Mouse (Mus musculus): ENCODE measurements around the gene Ctbp1. TPM values are rescaled to one million over a fixed set of nuclear protein-coding genes. Genes with fewer than 3 reads are reported as not detected.
A peak's percentile ranks its signal among the peaks of the same experiment; 100 is the strongest.

Gene Ctbp1
- total RNA-seq (2021), result 100 to 1,000 TPM; 311 TPM

DNA sequence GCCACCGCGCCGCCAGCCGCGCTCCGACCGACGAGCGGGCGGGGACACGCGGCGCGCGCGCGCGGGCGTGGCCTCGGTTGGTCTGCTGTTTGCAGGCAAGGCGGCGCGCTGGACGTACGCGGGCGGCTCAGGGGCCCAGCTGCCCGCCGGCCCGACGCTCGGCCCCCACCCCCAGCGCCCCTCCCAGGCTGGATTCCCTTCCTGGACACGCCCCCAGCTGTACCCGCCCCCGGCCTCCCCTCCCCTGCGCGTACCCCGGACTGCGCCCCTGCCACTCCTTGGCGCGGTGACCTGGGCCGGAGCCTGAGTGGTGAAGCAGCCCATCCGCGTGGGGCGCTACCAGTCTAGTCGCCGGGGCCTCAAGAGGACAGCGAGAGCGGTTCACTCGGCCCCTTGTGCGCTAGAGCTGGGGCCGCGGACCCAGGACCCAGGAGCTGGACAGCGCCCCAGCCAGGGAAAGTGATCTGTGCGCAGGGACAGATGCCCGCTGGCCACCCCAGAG is at the start of gene Ctbp1:
Gene Ctbp1, minus strand, starts transcription at position 42 of the 502 bp plus-strand sequence.
- DNase-seq, result peak; percentile 99
- intact Hi-C loops (cut with DNase I), result loop anchor here (2.0 kb wide), 1 partner anchor 104 kb away; the partner anchor contains the start of gene Uvssa

DNA sequence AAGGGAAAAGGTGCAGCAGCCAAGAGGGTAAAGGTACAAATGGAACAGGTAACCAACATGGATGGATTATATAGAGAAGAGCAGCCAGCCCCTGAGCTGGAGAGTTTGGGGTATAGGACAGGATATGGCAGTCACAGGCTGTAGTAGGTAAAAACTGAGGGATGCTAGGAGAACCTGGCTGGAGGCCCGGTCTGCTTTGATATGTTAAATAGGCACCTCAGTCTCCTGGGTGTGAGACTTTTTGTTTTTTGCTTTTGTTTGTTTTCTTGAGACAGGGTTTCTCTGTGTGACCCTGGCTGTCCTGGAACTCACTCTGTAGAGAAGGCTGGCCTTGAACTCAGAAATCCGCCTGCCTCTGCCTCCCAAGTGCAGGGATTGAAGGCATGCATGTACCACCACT is 49.7 kb upstream of the Ctbp1 start:
- intact Hi-C loops (cut with DNase I), result no loop called here

DNA sequence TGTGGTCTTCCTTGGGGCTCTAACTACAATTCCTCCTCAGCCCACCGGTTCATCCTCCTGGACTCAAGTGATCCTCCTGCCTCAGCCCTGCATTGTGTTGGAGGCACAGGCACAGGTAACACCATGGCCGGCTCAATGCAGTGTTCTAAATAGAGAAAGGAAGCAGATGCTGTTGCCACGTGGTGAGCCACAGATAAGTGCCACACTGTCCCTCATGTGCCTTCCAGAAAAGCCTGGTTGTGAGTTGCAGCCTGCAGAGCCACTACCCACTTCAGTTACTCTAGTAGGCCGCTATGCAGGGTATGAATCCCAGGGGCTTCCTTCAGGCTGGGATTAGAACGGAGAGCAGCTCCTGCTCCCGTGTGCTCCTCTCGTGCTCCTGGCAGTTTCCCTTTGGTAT is 37.4 kb upstream of the Ctbp1 start:
- intact Hi-C loops (cut with DNase I), result no loop called here

More for the DNA sequence above, 49.7 kb upstream of the Ctbp1 start:
- no peak for DNase-seq

DNA sequence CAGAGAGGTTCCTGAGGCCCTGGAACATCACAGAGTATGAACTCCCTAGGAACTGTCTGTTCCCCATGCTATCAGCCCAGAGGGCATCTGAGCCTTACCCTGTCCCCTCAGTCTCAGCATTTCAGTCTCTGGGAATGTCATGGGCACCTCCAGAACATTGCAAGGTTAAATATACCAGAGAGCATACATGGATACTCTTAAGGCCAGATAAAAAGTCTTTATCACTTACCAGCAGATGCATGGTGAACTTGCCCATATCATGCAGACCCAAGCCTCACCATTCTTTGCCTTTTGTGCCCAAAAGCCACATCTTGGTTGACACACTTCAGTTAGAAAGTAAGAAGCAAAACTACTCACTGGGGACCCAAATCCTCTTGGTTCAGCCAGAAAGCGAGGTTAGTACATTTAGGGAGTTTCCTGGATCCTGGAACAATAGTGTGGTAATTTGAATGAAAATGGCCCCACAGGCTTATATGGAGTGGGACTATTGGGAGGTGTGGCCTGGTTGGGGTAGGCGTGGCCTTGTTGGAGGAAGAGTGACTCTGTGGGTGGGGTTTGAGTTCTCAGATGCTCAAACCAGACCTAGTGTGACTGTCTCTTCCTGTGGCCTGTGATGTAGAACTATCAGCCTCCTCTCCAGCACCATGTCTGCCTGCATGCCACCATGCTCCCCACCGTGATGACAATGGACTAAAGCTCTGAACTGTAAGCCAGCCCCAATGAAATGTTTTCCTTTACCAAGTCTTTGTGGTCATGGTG is 36.1 kb upstream of the Ctbp1 start:
- DNase-seq, result no peak
- intact Hi-C loops (cut with DNase I), result no loop called here

More for the DNA sequence above, 37.4 kb upstream of the Ctbp1 start:
- DNase-seq, result no peak

DNA sequence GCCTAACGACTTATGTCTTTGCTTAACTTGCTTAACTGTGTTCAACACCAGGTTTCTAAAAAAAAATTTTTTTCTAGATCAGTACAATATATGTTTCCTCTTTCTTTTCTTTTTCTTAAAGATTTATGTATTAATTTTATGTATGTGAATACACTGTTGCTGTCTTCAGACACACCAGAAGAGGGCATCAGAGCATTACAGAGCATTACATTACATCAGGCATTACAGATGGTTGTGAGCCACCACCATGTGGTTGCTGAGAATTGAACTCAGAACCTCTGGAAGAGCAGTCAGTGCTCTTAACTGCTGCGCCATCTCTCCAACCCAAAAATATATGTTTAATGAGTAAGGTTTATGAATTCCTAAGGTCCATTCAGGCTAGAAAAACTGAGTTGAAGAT is 27.0 kb upstream of the Ctbp1 start:
- DNase-seq, result no peak
- intact Hi-C loops (cut with DNase I), result no loop called here

DNA sequence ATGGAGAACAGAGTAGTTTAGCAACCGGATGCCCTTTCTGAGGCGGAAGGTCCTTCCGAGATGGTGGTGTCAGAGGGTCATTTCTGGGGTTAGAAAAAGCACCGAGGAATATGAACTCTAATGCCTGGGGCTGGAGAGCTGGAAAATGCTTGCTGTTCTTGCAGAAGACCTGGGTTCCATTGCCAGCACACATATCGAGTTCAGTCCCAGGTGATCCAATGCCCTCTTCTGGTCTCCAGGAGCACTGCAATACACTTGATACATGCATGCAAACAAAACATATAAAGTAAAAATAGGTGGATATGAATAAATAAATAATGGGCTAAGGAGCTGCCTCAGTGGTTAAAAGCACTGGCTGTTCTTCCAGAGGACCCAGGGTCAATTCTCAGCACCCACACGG is 22.4 kb upstream of the Ctbp1 start:
- DNase-seq, result no peak
- intact Hi-C loops (cut with DNase I), result no loop called here

DNA sequence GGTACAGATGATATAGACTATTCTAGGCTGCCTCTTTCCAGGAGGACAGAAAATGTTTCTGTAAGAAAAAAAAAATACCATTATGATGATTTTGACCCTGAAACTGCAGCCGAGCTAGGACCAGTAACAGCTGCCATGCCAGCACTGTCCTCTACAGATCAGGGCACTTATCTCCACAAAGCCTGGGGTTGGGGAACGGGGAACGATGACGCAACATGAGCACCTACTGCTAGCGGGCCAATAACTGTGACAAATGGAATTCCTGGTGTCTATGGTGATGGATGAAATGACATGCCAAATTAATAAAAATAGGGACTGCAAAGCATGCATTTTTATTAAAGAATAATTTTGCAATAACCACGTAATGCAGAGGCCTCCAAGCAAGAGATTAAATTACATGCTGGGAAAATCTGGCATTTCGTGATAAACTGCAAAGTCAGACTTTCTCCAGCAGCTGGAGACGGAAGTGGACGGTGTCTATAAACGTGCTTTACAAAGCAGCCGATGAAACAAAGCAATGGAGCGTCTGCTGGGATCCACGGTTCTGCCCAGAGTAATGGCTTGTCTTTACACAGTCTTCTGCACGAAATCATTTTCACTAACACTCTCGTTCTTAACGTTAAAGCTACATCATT is 19.1 kb upstream of the Ctbp1 start:
- intact Hi-C loops (cut with DNase I), result no loop called here
- DNase-seq, result no peak

DNA sequence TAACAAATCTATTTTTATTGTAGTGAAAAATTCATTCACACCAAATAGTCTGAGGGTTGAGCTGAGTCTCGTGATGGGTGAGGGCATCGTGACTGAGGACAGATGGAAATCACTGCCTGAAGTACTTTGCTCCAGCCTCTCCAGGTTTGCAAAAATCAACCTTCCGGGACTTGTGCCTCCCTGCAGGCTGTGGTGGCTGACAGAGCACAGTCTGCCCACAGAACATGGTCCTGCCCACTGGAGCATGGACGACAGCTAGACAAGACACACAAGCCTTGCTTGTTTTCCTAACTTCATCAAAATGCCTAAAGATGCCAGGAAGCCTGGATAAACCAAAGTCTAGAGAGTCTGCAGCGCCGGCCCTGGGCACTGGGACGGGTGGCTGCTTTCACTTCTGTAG is 9.2 kb upstream of the Ctbp1 start:
- intact Hi-C loops (cut with DNase I), result no loop called here

DNA sequence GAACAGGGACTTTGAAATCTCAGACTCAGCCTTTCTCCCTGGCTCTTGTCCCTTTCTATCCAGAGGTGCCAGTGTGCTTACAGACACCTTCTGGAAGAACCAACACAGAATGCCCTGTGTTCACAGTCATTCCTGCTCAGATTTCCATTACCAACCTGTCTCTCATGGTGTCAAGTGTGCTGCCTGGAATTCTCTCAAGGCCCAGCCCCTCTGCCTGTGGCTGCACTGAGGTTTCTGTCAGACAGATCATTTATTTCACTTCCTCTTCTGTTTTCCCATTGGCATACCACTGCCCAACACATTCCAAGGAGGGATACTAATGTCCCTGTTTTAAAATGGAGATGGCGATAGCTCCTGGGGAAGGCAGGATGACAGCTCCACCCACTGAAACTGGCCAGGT is 6.6 kb upstream of the Ctbp1 start:
- no peak for DNase-seq
- intact Hi-C loops (cut with DNase I), result no loop called here

More for the DNA sequence above, 9.2 kb upstream of the Ctbp1 start:
- DNase-seq, result no peak

DNA sequence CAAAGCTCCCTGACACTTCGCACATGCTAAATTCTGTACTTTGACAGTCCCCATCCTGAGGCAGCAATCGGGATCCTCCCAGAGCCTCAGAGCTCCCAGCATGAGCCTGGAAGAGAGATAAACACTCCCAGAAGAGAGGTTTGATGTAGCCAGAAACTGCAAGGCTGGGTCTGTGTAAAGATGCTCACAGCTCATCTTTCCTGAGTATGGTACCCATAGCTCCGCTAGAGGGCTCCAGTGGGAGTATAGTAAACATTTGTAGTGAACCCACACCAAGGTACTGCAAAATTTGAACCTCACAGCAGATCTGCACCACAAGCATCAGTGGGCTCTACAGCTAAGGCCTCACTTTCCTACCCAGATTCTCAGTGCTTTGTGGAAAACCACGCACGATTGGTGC is 4.2 kb upstream of the Ctbp1 start:
- DNase-seq, result peak; percentile 16
- intact Hi-C loops (cut with DNase I), result no loop called here

DNA sequence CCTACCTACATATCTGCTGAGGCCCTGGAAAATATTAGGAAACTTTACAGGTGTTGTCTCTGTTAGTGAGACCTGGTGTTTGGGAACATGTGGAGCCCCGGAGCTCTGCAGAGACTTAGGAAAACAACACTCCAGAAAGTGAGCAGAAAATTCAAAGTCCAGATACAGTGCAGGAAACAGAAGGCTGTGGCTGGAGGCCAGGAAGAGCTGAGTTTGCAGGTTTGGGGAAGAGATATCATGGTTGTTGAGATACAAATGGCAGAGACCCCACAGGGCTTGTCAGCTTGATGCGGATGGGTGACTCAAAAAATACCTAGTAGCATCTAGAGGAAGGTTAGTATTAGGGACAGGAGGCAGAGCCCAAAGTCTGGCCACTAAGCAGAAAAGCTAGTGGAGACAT is 2.5 kb upstream of the Ctbp1 start:
- intact Hi-C loops (cut with DNase I), result no loop called here
- no peak for DNase-seq

DNA sequence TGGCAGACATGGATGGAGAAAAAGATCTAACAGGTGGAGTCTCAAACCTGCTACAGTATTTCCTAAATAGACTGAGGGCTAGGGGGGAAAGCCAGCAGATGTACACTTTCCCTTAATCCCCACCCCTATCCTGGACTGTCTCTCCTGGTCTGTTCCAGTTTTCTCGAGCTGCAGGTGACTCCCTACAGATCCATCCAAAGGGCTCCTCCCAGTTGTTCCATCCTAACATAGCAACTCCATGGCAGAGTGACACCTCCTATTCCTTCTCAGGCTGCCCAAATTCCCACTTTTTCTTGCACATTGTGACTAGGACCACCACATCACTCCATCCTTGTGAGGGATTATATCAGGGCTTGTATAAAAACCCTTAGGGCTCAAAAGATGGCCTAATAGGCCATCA is 960 bp upstream of the Ctbp1 start:
- DNase-seq, result no peak

DNA sequence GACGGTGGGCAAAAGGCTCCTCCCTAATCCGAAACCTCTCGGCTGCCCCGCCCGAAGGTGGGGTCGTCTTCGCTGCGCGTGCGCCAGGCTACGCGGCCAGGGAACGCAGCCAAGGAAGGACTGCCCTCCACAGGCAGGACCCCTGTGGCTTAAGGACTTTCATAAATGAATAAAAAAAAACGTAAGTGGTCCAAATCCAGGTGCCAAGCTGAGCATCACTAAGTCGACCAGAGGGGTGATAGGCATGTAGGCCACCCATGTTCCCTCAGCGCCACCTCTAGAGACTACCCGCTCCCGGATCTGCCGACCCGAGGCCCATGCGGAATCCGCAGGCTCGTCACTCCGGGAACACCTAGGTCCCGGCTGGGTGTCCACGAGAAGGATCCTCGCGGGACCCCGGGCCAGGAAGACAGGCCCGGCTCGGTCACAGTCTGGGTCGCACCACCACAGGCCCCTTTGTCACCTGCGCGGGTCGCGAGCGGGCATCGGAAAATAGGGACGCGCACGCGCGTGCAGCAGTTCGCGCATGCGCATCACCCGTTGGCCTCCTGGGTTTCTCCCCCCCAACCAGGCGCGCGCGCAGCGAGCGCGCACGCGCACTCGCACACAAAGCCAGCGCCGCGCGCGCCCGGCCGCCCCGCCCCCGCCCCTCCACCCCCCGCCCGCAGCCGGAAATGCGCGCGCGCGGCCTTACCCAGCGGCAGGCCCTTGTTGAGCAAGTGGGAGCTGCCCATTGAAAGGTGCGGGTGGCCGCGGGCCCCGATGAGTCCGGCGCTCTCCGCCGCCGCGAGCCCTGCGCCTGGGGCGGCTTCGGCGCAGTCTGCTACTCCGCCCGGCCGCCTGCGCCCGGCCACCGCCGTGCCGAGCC is 475 bp downstream of the Ctbp1 start:
- peak; percentile 95 for DNase-seq
- intact Hi-C loops (cut with DNase I), result loop anchor here (2.0 kb wide), 1 partner anchor 104 kb away; the partner anchor contains the start of gene Uvssa

More for the DNA sequence above, 960 bp upstream of the Ctbp1 start:
- intact Hi-C loops (cut with DNase I), result loop anchor here (2.0 kb wide), 1 partner anchor 103 kb away; the partner anchor contains the start of gene Uvssa

DNA sequence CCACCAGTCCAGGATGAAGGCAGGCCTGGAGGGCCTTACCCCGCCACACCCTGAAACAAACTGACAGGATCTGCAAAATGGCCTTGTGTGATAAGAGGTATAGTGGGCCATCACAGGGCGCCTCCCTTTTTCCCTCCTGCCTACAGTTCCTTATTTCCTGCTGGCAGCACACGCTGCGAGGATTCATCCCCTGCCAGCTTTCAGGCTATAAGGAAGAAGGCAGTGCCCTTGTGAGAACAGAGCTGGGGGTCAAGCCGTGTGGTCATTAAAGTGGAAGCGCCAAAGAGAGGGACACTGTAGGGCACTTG is 1.1 kb downstream of the Ctbp1 start:
- DNase-seq, result no peak
- intact Hi-C loops (cut with DNase I), result loop anchor here (2.0 kb wide), 1 partner anchor 105 kb away; the partner anchor contains the start of gene Uvssa

DNA sequence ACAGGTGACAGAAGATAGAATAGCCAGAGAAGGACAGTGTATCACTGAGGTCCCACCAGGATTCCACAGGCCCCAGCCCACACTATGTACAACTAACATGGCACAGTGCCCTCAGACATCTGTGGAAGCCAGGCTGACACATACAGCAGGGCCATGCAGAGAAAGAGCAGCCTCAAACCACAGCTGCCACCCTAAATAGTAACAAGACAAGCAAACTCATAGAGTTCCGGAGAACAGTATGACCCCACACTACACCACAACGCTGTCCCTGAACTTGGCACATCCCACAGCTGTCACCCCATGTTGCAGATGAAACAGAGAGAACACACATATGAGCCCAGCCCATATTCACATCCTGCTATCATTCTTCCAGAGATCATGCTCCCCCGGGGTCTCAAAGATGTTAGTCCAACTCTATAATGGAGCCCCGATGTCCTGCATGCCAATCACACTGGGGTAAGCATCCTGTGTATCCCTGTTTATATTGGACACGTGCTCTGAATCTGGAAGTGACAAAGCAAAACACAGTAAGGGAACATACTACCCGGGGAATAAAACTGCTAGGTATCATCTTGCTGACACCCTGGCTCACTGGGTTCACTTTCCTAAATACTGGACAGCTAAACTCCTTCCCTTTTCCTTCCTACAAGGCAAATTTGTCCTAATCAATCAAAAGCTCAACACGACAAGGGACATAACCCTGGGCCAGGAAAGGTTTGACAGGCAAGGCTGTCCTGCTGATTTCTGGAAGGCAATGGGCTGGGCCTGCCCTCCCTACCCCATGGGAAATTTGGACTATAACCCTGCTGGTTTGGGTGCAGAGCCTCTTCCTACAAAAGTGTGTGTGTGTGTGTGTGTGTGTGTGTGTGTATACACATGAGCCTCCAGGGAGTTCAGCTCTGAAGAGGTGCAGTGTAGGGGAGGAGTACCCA is 1.7 kb downstream of the Ctbp1 start:
- intact Hi-C loops (cut with DNase I), result no loop called here

DNA sequence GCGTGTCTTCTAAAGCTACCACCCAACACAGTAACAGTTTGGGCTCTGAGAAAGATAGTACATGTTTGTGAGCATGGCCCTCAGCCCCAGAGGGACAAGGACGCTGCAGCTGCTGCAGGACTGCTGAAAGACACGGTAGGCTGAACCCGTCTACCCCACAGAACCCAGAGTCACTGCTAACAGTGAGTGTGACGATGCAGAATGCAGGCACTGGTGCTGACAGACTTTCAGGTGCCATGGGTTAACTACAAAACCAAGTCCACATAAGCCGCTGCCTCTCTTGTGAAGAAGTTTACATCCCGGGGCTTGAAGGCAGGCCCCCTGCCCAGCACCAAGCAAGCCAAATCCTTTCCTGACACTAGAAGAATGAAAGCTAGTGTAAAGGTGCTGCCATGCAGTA is 2.6 kb downstream of the Ctbp1 start:
- intact Hi-C loops (cut with DNase I), result no loop called here

More for the DNA sequence above, 1.7 kb downstream of the Ctbp1 start:
- DNase-seq, result no peak

DNA sequence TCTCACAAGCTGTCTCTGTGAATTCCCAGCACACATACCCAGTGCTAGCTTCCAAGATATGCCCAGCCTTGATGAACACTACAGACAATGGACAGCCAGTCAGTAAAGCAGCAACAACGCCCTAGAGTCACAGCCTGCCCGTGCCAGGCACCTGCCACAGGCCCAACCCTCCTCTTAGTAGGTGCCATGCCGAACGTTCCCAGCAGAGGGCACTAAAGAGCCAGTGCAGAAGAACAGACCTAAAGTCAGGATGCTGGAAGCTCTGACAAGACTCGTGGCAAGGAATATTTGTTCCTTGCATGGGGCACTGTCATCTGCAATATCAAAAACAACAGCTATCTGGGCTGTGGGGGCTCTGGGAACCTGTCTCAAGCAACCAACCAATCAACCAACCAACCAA is 4.2 kb downstream of the Ctbp1 start:
- peak; percentile 86 for DNase-seq
- intact Hi-C loops (cut with DNase I), result no loop called here

More for the DNA sequence above, 2.6 kb downstream of the Ctbp1 start:
- no peak for DNase-seq

DNA sequence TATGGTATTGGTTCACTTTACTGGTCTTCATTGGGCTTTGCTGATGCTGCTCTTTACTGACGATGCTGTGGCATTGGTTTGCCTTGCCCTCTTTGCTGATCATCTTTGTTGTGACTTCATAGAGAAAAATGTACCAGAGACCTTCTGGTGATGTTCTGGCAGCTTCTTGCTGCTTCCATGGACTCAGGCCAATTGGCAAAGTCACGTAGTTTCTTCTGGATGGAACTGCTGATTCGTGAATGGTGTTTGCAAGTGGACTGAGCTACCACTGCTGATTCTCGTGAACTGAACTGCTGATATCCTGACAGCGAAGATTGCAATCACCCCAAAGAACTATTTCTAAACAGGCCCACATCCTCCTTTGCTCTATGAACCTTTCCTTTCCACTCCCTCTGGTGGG is 20.4 kb downstream of the Ctbp1 start:
- intact Hi-C loops (cut with DNase I), result loop anchor here (5.0 kb wide), 1 partner anchor 52 kb away; no protein-coding TSS in a partner anchor
- DNase-seq, result no peak

DNA sequence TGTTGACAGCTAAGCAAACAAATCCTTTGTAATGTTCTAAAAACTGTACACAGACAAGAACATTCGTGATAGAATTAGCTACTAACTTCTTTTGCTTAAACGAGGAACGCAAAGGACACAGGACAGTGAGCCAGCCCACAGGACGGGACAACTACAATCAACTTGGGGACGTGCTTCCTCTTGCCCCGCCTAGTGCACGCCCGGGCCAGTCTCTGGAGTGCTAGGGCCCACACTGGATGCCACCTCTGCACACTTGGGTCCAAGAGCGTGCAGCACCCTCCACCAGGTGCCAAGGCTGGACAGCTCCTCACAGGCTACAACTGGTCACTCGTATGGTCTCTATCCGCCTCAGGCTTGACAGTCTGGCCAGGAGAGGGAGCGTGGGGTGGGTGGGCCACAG is 26.6 kb downstream of the Ctbp1 start:
- no peak for DNase-seq
- intact Hi-C loops (cut with DNase I), result no loop called here

DNA sequence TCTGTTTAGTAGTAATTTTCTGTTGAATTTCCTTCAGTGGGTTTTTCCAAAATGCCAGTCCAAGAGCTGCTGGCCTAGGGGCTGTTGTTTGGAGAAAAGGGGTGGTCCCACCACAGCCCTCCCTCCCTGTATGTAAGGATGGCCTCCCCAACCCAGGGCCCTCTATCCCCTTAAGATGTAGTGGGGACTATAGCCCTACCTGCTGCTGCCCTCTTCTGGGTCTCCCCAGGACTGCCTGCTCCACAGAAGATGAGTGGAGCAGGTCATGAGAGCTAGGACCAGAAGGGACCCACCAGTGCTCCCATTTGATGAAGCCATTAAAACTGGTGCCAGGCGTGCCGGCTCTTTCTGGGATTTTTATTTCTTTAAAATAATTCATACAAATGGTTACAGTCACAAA is 27.4 kb downstream of the Ctbp1 start:
- intact Hi-C loops (cut with DNase I), result no loop called here
- peak; percentile 66 for DNase-seq
